Mouse (Mus musculus) heart, embryonic 12.5 days (tissue): ENCODE measurements around the gene Dgki. TPM values are rescaled to one million over a fixed set of nuclear protein-coding genes. Genes with fewer than 3 reads are reported as not detected.

ENCODE experiments used
- ATAC-seq: fragments of 200-750 bp; cut with Nextera tagmentation; 2 replicates; pipeline ENCODE4 v1.8.0; 2017; ENCODE audit warnings: moderate TSS enrichment, moderate library complexity; ENCODE audit not compliant: insufficient number of reproducible peaks, low FRiP score
- H3K27ac ChIP-seq: fragments of 300-500 bp; sonication (generic); 2 replicates; pipeline ENCODE4 v1.5.1; 2016; ENCODE audit warnings: mild to moderate bottlenecking, moderate library complexity; ENCODE audit not compliant: poor library complexity, severe bottlenecking
- H3K27me3 ChIP-seq: fragments of 300-500 bp; sonication (generic); replicated peaks from 2 replicates; pipeline ENCODE4 v1.6.1; 2016; ENCODE audit warnings: mild to moderate bottlenecking, moderate library complexity
- H3K36me3 ChIP-seq: fragments of 300-500 bp; sonication (generic); 2 replicates; pipeline ENCODE4 v1.6.1; 2016; ENCODE audit warnings: mild to moderate bottlenecking, moderate library complexity
- H3K4me1 ChIP-seq: fragments of 300-500 bp; sonication (generic); replicated peaks from 2 replicates; pipeline ENCODE4 v1.6.1; 2016; ENCODE audit warnings: mild to moderate bottlenecking
- H3K4me2 ChIP-seq: fragments of 300-500 bp; sonication (generic); 2 replicates; pipeline ENCODE4 v1.6.1; 2016; ENCODE audit warnings: mild to moderate bottlenecking, moderate library complexity
- H3K4me3 ChIP-seq: fragments of 300-500 bp; sonication (generic); 2 replicates; pipeline ENCODE4 v1.5.1; 2016; ENCODE audit warnings: mild to moderate bottlenecking
- H3K9ac ChIP-seq: fragments of 300-500 bp; sonication (generic); 2 replicates; pipeline ENCODE4 v1.6.1; 2016; ENCODE audit warnings: mild to moderate bottlenecking, moderate library complexity
- H3K9me3 ChIP-seq: fragments of 300-500 bp; sonication (generic); replicated peaks from 2 replicates; pipeline ENCODE4 v1.6.1; 2016; ENCODE audit warnings: mild to moderate bottlenecking, moderate library complexity
- WGBS: fragments of 180-500 bp; shearing (Covaris S2); methylation state at CpG from one replicate; pipeline ENCODE4 v1.1.7; 2016; 5-methylcytosine and 5-hydroxymethylcytosine counted together
- polyA plus RNA-seq: library from polyadenylated mRNA; unstranded; fragments of >200 nt; fragmentation: Nextera tagmentation; extraction: Ambion mirVana; gene quantifications from 2 replicates; pipeline ENCODE4 v1.2.1, GENCODE M21; 2016

Gene Dgki
- polyA plus RNA-seq, 1 experiment from 2014 or later: 0.84 TPM

GRCm38 (mm10) chr6:36969249-36969885 lies 330.6 kb downstream of the Dgki start:
- no peak overlapping the region for H3K4me3 ChIP-seq
- H3K9me3 ChIP-seq: no peaks in the 10 kb centered on the region
- 76% methylated on average over 5 of the region's 5 CpGs for WGBS
- H3K9ac ChIP-seq: no peak overlapping the region
- no peaks in the 10 kb centered on the region for H3K27me3 ChIP-seq
- no peak for ATAC-seq
- H3K36me3 ChIP-seq: no peaks in the 10 kb centered on the region
- peaks cover 11% of the 10 kb centered on the region; the same call in 1 of the 2 replicates for H3K4me1 ChIP-seq
- no peak overlapping the region for H3K4me2 ChIP-seq
- H3K27ac ChIP-seq: no peak overlapping the region

DNA sequence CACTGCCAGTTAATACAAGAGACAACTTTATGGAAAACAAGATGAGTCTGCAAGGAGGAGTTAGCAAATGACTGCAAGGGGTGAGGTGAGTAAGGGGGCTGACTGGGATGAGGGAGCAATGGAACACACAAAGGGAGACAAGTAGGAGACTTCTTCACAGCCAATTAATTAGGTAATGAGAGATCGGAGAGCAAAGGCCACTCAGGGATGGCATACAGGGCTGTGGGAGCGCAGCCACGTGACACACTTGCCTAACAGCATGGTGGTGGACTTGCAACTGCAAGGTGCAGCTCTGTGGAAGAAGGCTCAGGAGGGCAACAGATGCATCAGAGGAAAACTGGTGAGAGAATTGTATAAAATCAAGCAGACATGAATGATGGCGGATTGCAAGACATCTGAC lies 339.3 kb downstream of the Dgki start:
- WGBS: 80% methylated on average over 4 of the region's 4 CpGs
- H3K9ac ChIP-seq: no peak overlapping the region
- H3K27ac ChIP-seq: no peak overlapping the region
- no peaks in the 10 kb centered on the region for H3K4me1 ChIP-seq
- no peaks in the 10 kb centered on the region for H3K27me3 ChIP-seq
- H3K4me2 ChIP-seq: no peak overlapping the region
- H3K9me3 ChIP-seq: peaks cover 1% of the 10 kb centered on the region
- H3K36me3 ChIP-seq: no peaks in the 10 kb centered on the region
- no peak for ATAC-seq
- H3K4me3 ChIP-seq: no peak overlapping the region

GRCm38 (mm10) chr6:36955293-36955692 lies 344.7 kb downstream of the Dgki start:
- H3K27me3 ChIP-seq: no peaks in the 10 kb centered on the region
- H3K27ac ChIP-seq: no peak overlapping the region
- H3K9me3 ChIP-seq: peaks cover 8% of the 10 kb centered on the region
- H3K4me3 ChIP-seq: no peak overlapping the region
- H3K4me2 ChIP-seq: no peak overlapping the region
- no peak for ATAC-seq
- H3K4me1 ChIP-seq: peaks cover 17% of the 10 kb centered on the region
- H3K9ac ChIP-seq: no peak overlapping the region
- 86% methylated on average over 4 of the region's 4 CpGs for WGBS
- H3K36me3 ChIP-seq: no peaks in the 10 kb centered on the region

DNA sequence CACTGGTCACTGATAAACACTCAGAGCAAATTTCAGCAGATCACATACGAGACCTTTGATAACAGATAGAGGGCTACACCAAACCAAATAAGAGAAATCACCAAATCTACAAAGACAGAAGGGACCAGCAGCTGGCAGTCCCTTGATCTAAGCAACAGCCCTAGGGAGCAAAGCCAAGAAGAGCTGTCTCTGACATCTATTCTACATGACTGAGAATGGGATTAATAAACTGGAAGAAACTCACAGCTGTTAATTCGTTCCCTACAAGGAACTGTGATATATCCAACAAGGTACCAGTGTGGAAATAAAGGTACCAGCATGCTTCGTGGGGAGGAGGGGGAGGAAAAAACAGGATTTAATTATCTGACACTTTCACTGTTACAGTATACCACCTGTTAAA lies 349.3 kb downstream of the Dgki start:
- Histone ChIP-seq H3K27ac (peak overlapping the region; percentile 27; the same call in 1 of the 2 replicates), H3K9ac (no peak overlapping the region), H3K9me3 (peaks cover 6% of the 10 kb centered on the region), H3K4me1 (peaks cover 17% of the 10 kb centered on the region), H3K27me3 (no peaks in the 10 kb centered on the region), H3K4me2 (no peak overlapping the region), H3K4me3 (no peak overlapping the region), H3K36me3 (no peaks in the 10 kb centered on the region)
- WGBS: 46% methylated on average over 3 of the region's 3 CpGs
- no peak for ATAC-seq

- no peak overlapping the region for H3K4me2 ChIP-seq
- ATAC-seq: no peak
- H3K36me3 ChIP-seq: no peaks in the 10 kb centered on the region
- no peaks in the 10 kb centered on the region for H3K9me3 ChIP-seq
- H3K27ac ChIP-seq: no peak overlapping the region
- no peak overlapping the region for H3K9ac ChIP-seq
- no peak overlapping the region for H3K4me3 ChIP-seq
- 85% methylated on average over 5 of the region's 5 CpGs for WGBS
- no peaks in the 10 kb centered on the region for H3K27me3 ChIP-seq
- H3K4me1 ChIP-seq: peaks cover 14% of the 10 kb centered on the region
Measured at GRCm38 (mm10) chr6:36947861-36948260, 352.1 kb downstream of the Dgki start.

DNA sequence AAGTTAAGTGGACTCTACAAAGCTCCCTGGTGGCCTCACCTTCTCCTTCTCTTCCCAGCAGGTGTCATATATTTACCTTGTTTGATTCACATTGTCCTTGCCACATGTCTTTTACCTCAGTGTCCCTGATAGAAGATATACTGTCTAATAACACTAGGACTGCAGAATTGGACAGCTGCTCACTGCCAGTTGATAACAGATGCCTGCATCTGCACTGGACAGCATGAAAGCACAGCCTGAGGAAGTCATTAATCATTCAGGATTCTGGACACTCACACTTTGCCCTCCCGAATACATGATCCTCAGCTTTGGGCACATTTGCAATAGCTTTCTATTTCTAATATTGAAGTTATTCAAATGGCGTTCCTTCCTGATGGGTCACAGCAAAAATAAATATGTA lies 362.5 kb downstream of the Dgki start:
- WGBS: 58% methylated on average over 2 of the region's 2 CpGs

DNA sequence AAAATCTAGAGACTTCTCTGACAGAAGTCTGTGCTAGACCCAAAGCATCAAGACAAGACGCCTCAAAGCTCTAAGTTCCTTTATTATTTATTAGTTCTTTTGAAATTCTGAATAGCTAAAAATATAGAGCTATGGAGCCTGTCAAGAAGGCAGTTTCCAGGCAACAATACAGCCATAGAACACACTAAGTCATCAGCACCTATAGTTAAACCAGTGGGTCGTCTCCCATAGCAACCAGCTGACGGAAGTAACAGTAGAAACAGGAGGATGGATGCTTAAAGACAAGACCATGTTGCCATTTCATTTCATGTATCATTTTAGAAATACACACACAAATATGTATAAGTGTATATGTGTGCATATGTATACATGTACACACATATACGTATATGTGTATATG lies 363.2 kb downstream of the Dgki start:
- H3K27ac ChIP-seq: no peak overlapping the region
- no peak for ATAC-seq
- no peaks in the 10 kb centered on the region for H3K9me3 ChIP-seq
- 82% methylated on average over 4 of the region's 4 CpGs for WGBS
- no peak overlapping the region for H3K4me2 ChIP-seq
- H3K4me3 ChIP-seq: no peak overlapping the region
- H3K27me3 ChIP-seq: no peaks in the 10 kb centered on the region
- H3K36me3 ChIP-seq: no peaks in the 10 kb centered on the region
- H3K9ac ChIP-seq: no peak overlapping the region
- no peaks in the 10 kb centered on the region for H3K4me1 ChIP-seq

More for the DNA sequence above, 362.5 kb downstream of the Dgki start:
- H3K9ac ChIP-seq: no peak overlapping the region
- H3K4me3 ChIP-seq: no peak overlapping the region
- H3K4me2 ChIP-seq: no peak overlapping the region
- no peaks in the 10 kb centered on the region for H3K36me3 ChIP-seq
- no peaks in the 10 kb centered on the region for H3K9me3 ChIP-seq
- H3K27ac ChIP-seq: no peak overlapping the region
- ATAC-seq: no peak
- H3K27me3 ChIP-seq: no peaks in the 10 kb centered on the region
- H3K4me1 ChIP-seq: no peaks in the 10 kb centered on the region

- Histone ChIP-seq H3K9me3 (no peaks in the 10 kb centered on the region), H3K36me3 (no peaks in the 10 kb centered on the region), H3K4me3 (no peak overlapping the region), H3K9ac (no peak overlapping the region), H3K27ac (no peak overlapping the region), H3K4me1 (no peaks in the 10 kb centered on the region), H3K27me3 (no peaks in the 10 kb centered on the region), H3K4me2 (no peak overlapping the region)
- ATAC-seq: no peak
- WGBS: 64% methylated on average over 4 of the region's 4 CpGs
Measured at GRCm38 (mm10) chr6:36931473-36931872, 368.5 kb downstream of the Dgki start.

GRCm38 (mm10) chr6:36929781-36930180 lies 370.2 kb downstream of the Dgki start:
- Histone ChIP-seq H3K9me3 (no peaks in the 10 kb centered on the region), H3K27me3 (no peaks in the 10 kb centered on the region), H3K4me1 (no peaks in the 10 kb centered on the region), H3K4me2 (no peak overlapping the region), H3K4me3 (no peak overlapping the region), H3K36me3 (no peaks in the 10 kb centered on the region), H3K27ac (no peak overlapping the region), H3K9ac (no peak overlapping the region)
- WGBS: 76% methylated on average over 2 of the region's 2 CpGs
- no peak for ATAC-seq

DNA sequence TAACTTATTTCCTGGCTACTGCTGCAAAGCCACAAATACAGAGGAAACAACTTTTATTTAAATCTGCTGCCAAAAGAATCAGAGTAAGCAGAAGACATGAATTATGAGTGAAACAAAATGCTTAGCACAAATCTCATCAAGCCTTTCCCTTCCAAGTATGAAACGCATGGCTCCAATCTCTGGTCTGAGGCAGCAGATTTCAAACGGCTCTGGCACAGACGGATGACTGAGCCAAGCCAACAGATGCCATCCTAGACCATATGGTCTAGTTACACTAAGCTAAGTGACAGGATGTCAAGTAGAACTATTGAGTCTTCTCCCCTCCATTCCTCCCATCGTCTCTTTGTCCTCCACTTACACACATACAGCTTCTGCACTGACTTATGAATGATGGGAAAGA lies 373.5 kb downstream of the Dgki start:
- Histone ChIP-seq H3K4me2 (no peak overlapping the region), H3K4me1 (no peaks in the 10 kb centered on the region), H3K9me3 (no peaks in the 10 kb centered on the region), H3K27ac (no peak overlapping the region), H3K36me3 (no peaks in the 10 kb centered on the region), H3K9ac (no peak overlapping the region), H3K27me3 (no peaks in the 10 kb centered on the region), H3K4me3 (no peak overlapping the region)
- no peak for ATAC-seq
- 67% methylated on average over 4 of the region's 4 CpGs for WGBS

DNA sequence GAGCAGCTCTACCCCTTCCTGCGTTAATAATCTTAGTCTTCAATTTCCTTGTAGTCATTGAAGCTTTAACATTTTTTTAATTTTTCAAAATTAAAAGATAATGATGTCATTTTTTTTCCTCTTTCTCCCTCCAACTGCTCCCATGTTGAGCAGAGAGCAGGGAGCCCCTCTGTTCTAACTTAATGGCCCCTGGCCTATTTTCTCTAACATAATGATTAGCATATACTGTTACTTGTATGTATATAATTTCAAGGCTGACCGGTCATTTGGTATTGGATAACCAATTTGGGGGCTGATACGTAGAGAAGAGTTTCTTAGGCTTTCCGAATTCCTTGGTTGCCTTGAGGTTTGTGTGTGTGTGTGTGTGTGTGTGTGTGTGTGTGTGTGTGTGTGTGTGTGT lies 378.0 kb downstream of the Dgki start:
- WGBS: 91% methylated on average over 4 of the region's 4 CpGs
- Histone ChIP-seq H3K36me3 (no peaks in the 10 kb centered on the region), H3K9me3 (peaks cover 6% of the 10 kb centered on the region; the same call in 1 of the 2 replicates), H3K4me2 (no peak overlapping the region), H3K9ac (no peak overlapping the region), H3K27me3 (no peaks in the 10 kb centered on the region), H3K4me1 (no peaks in the 10 kb centered on the region), H3K4me3 (no peak overlapping the region), H3K27ac (no peak overlapping the region)
- no peak for ATAC-seq

GRCm38 (mm10) chr6:36911586-36911985 lies 388.4 kb downstream of the Dgki start:
- Histone ChIP-seq H3K4me1 (no peaks in the 10 kb centered on the region), H3K27me3 (no peaks in the 10 kb centered on the region), H3K9ac (no peak overlapping the region), H3K4me3 (no peak overlapping the region), H3K4me2 (no peak overlapping the region), H3K9me3 (no peaks in the 10 kb centered on the region), H3K36me3 (no peaks in the 10 kb centered on the region), H3K27ac (no peak overlapping the region)
- 79% methylated on average over 6 of the region's 6 CpGs for WGBS
- no peak for ATAC-seq
